Mouse (Mus musculus) E14TG2a.4 (cell line): ENCODE data around the gene Deup1.

Source experiments
- CTCF ChIP-seq: conservative IDR thresholded peaks from 2 replicates; pipeline ENCODE4 v1.5.1; 2014; ENCODE audit warnings: low read length
- NANOG ChIP-seq: IDR thresholded peaks from 2 replicates; pipeline ENCODE4 v1.6.1; 2014; ENCODE audit warnings: borderline replicate concordance, low read length, mixed read lengths
- POU5F1 ChIP-seq: IDR thresholded peaks from 2 replicates; pipeline ENCODE4 v1.6.1; 2014; ENCODE audit warnings: low read length, borderline replicate concordance

DNA sequence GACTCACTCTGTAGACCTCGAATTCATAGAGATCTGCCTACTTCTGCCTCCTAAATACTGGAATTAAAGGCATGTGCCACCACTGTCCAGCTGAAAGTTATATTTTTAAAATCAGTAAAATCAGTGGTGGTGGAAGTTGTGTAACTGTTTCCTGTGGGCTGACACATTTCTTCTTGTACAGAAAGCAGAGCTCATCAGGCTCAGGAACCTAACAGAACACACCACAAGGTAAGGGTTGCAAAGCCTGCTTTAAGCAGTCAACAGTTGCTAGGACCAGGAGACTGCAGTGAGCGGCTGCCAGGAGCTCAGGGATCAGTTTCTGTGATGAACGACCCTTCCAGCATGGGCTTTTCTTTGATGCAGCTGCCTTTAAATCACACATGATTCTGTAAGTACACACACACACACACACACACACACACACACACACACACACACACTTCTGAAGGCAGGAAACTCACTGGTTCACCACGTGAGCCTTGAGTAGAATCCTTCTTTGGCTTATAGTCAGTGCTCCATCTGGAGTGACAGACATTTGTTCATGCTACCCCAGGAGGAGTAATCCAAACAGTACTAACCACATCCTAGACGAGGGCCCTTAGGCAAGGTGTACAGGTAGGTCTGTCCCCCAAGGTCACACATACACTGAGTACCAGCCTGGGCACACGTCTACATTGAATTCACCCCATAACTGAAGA, 40.4 kb downstream of the Deup1 start:
- TF ChIP-seq CTCF (no peak), POU5F1 (no peak), NANOG (no peak)
